Mouse (Mus musculus): ENCODE results near the gene 4833420G17Rik. TPM values are rescaled to one million over a fixed set of nuclear protein-coding genes. Genes with fewer than 3 reads are reported as not detected.
A peak's percentile ranks its signal among the peaks of the same experiment; 100 is the strongest.
"Not testable (repeated sequence)": the region's sequence is repeated elsewhere in the genome, so short reads cannot be mapped to it uniquely, and the experiment has no call there.

4833420G17Rik gene
- polyA plus RNA-seq, 1 experiment: 47.0 TPM

- TF ChIP-seq POLR2A (IDR thresholded peaks at IDR 0.05; ENCODE audit: low read depth, low read length): no peak
- TF ChIP-seq CTCF (IDR thresholded peaks at IDR 0.05; ENCODE audit: borderline replicate concordance, insufficient read depth, low read length): no peak
- Histone ChIP-seq H3K4me1 (ENCODE audit: control insufficient read depth, insufficient read depth, low read length) (no peaks in the 10 kb centered on the region), H3K4me3 (ENCODE audit: insufficient read depth, low read length) (peak overlapping the region; percentile 76), H3K27ac (ENCODE audit: insufficient read depth, low read length) (peak overlapping the region; percentile 88)
Observed at GRCm38 (mm10) chr13:119461900-119462595, 520 bp upstream of the 4833420G17Rik start.

- no peak overlapping the region for H3K27ac ChIP-seq (ENCODE audit: insufficient read depth, low read length)
- TF ChIP-seq CTCF (IDR thresholded peaks at IDR 0.05; ENCODE audit: borderline replicate concordance, insufficient read depth, low read length): no peak
- no peak for TF ChIP-seq POLR2A (IDR thresholded peaks at IDR 0.05; ENCODE audit: low read depth, low read length)
- H3K4me1 ChIP-seq (ENCODE audit: control insufficient read depth, insufficient read depth, low read length): no peaks in the 10 kb centered on the region
- H3K4me3 ChIP-seq (ENCODE audit: insufficient read depth, low read length): no peak overlapping the region
Observed at GRCm38 (mm10) chr13:119476631-119477030, 14.1 kb downstream of the 4833420G17Rik start.

- Histone ChIP-seq H3K27ac (ENCODE audit: insufficient read depth, low read length) (no peak overlapping the region), H3K4me1 (ENCODE audit: control insufficient read depth, insufficient read depth, low read length) (no peaks in the 10 kb centered on the region), H3K4me3 (ENCODE audit: insufficient read depth, low read length) (no peak overlapping the region)
- TF ChIP-seq POLR2A (IDR thresholded peaks at IDR 0.05; ENCODE audit: low read depth, low read length): no peak
- TF ChIP-seq CTCF (IDR thresholded peaks at IDR 0.05; ENCODE audit: borderline replicate concordance, insufficient read depth, low read length): no peak
Observed at GRCm38 (mm10) chr13:119477789-119478188, 15.2 kb downstream of the 4833420G17Rik start.

- Histone ChIP-seq H3K4me1 (ENCODE audit: control insufficient read depth, insufficient read depth, low read length) (no peaks in the 10 kb centered on the region), H3K27ac (ENCODE audit: insufficient read depth, low read length) (no peak overlapping the region), H3K4me3 (ENCODE audit: insufficient read depth, low read length) (peak overlapping the region; percentile 51; the same call in 1 of the 2 replicates)
- no peak for TF ChIP-seq POLR2A (IDR thresholded peaks at IDR 0.05; ENCODE audit: low read depth, low read length)
- TF ChIP-seq CTCF (IDR thresholded peaks at IDR 0.05; ENCODE audit: borderline replicate concordance, insufficient read depth, low read length): no peak
Observed at GRCm38 (mm10) chr13:119487354-119487753, 24.8 kb downstream of the 4833420G17Rik start.

GRCm38 (mm10) chr13:119487880-119488580, 25.5 kb downstream of the 4833420G17Rik start, which contains the start of the genes Tmem267 and 3110070M22Rik:
Gene Tmem267, plus strand, starts transcription at chr13:119488039.
Gene 3110070M22Rik, minus strand, starts transcription at chr13:119488383.
- TF ChIP-seq POLR2A (IDR thresholded peaks at IDR 0.05; ENCODE audit: low read depth, low read length): peak; percentile 51; the same call in 1 of the 2 replicates
- TF ChIP-seq CTCF (IDR thresholded peaks at IDR 0.05; ENCODE audit: borderline replicate concordance, insufficient read depth, low read length): no peak
- Histone ChIP-seq H3K4me1 (ENCODE audit: control insufficient read depth, insufficient read depth, low read length) (no peaks in the 10 kb centered on the region), H3K4me3 (ENCODE audit: insufficient read depth, low read length) (peak within 1 kb of the TSS; percentile 51), H3K27ac (ENCODE audit: insufficient read depth, low read length) (peak within 1 kb of the TSS; percentile 58)

GRCm38 (mm10) chr13:119492083-119492482, 29.5 kb downstream of the 4833420G17Rik start:
- not testable (repeated sequence) for H3K27ac ChIP-seq (ENCODE audit: insufficient read depth, low read length); H3K4me1 ChIP-seq (ENCODE audit: control insufficient read depth, insufficient read depth, low read length); H3K4me3 ChIP-seq (ENCODE audit: insufficient read depth, low read length)

GRCm38 (mm10) chr13:119494938-119495337, 32.4 kb downstream of the 4833420G17Rik start:
- H3K4me1 ChIP-seq (ENCODE audit: control insufficient read depth, insufficient read depth, low read length); H3K4me3 ChIP-seq (ENCODE audit: insufficient read depth, low read length); H3K27ac ChIP-seq (ENCODE audit: insufficient read depth, low read length): not testable (repeated sequence)

Other genes starting within 250 kb of the 4833420G17Rik start
- 147 and 149 TPM in 2 replicates for gene Paip1, start 34.2 kb upstream of the 4833420G17Rik start, polyA plus RNA-seq (2011; ENCODE audit: insufficient read length, low read depth, missing spikeins)
- gene Tmem267, start 25.3 kb downstream of the 4833420G17Rik start, polyA plus RNA-seq (2011; ENCODE audit: insufficient read length, low read depth, missing spikeins): 28.0 and 31.7 TPM in 2 replicates
- 0.61 and 0.73 TPM in 2 replicates for gene 3110070M22Rik, start 25.6 kb downstream of the 4833420G17Rik start, polyA plus RNA-seq (2011; ENCODE audit: insufficient read length, low read depth, missing spikeins)
- gene Ccl28, start 161.1 kb downstream of the 4833420G17Rik start, polyA plus RNA-seq (2011; ENCODE audit: insufficient read length, low read depth, missing spikeins): 1.7 and 1.9 TPM in 2 replicates
- 166 and 168 TPM in 2 replicates for gene Hmgcs1, start 227.6 kb downstream of the 4833420G17Rik start, polyA plus RNA-seq (2011; ENCODE audit: insufficient read length, low read depth, missing spikeins)

Data from embryonic fibroblast, embryonic 13.5 days (primary cell).